Mouse (Mus musculus): ENCODE measurements around the gene Hhip. TPM values are rescaled to one million over a fixed set of nuclear protein-coding genes. Genes with fewer than 3 reads are reported as not detected.

Hhip gene
- polyA plus RNA-seq, 1 experiment from 2014 or later: 1.4 TPM

GRCm38 (mm10) chr8:79929202-79929601, 128.6 kb downstream of the Hhip start:
- Histone ChIP-seq H3K4me3 (replicated peaks) (no peak overlapping the region), H3K27me3 (no peaks in the 10 kb centered on the region), H3K36me3 (replicated peaks) (no peaks in the 10 kb centered on the region), H3K27ac (replicated peaks) (no peak overlapping the region), H3K4me1 (replicated peaks) (no peaks in the 10 kb centered on the region), H3K4me2 (no peak overlapping the region), H3K9me3 (replicated peaks) (no peaks in the 10 kb centered on the region), H3K9ac (no peak overlapping the region)
- WGBS (ENCODE audit: insufficient replicate concordance): 33% methylated on average over 4 of the region's 4 CpGs
- ATAC-seq (ENCODE audit: insufficient read depth): no peak

- Histone ChIP-seq H3K4me1 (replicated peaks) (no peaks in the 10 kb centered on the region), H3K4me3 (replicated peaks) (no peak overlapping the region), H3K27ac (replicated peaks) (no peak overlapping the region), H3K9ac (no peak overlapping the region), H3K4me2 (no peak overlapping the region), H3K9me3 (replicated peaks) (no peaks in the 10 kb centered on the region), H3K27me3 (no peaks in the 10 kb centered on the region), H3K36me3 (replicated peaks) (no peaks in the 10 kb centered on the region)
- WGBS (ENCODE audit: insufficient replicate concordance): 49% methylated on average over 7 of the region's 7 CpGs
- ATAC-seq (ENCODE audit: insufficient read depth): no peak
These were observed 140.6 kb downstream of the Hhip start for GRCm38 (mm10) chr8:79917211-79917610.
